ENCODE assay signal across 8 mouse cellular contexts in genomic region chr2:116064521-116064920, GRCm38 (mm10). TPM values are rescaled to one million over a fixed set of nuclear protein-coding genes. Genes with fewer than 3 reads are reported as not detected.
A peak's percentile ranks its signal among the peaks of the same experiment; 100 is the strongest.
DNase-seq lines count a peak whose midpoint lies in the region; ATAC-seq and TF ChIP-seq lines count a peak whose summit lies in the region.

No protein-coding gene starts in this region.

- TF ChIP-seq CTCF in bone marrow macrophage, adult 2 months (IDR thresholded peaks at IDR 0.05; ENCODE audit: low read depth, low read length): no peak

- no peak for TF ChIP-seq POLR2A in bone marrow macrophage, adult 2 months (IDR thresholded peaks at IDR 0.05; ENCODE audit: borderline replicate concordance, low read depth, low read length)

- ATAC-seq in liver, embryonic 11.5 days (replicated peaks; ENCODE audit: low FRiP score): no peak
- no peak for ATAC-seq in neural tube, embryonic 14.5 days (ENCODE audit: low read depth)
- no peak for ATAC-seq in monocyte, adult 5-6 weeks (replicated peaks; ENCODE audit: insufficient number of reproducible peaks, low FRiP score, low TSS enrichment, poor library complexity, severe bottlenecking)

- no peaks in the 10 kb centered on the region for H3K9me3 ChIP-seq in heart, embryonic 10.5 days
- H3K9me3 ChIP-seq in liver, embryonic 11.5 days (ENCODE audit: control insufficient read depth, low read length): no peaks in the 10 kb centered on the region
- H3K9me3 ChIP-seq in neural tube, embryonic 14.5 days (ENCODE audit: control insufficient read depth, low read length): no peaks in the 10 kb centered on the region

- peak overlapping the region; percentile 93 for H3K4me3 ChIP-seq in heart, embryonic 10.5 days
- peak overlapping the region; percentile 52 for H3K4me3 ChIP-seq in bone marrow macrophage, adult 2 months (ENCODE audit: insufficient read depth, low read length)
- peak overlapping the region; percentile 63 for H3K4me3 ChIP-seq in liver, embryonic 11.5 days (ENCODE audit: low read depth, low read length)
- H3K4me3 ChIP-seq in neural tube, embryonic 14.5 days (ENCODE audit: low read depth, low read length): peak overlapping the region; percentile 59

- no peaks in the 10 kb centered on the region for H3K27me3 ChIP-seq in heart, embryonic 10.5 days (ENCODE audit: insufficient read depth, poor library complexity, severe bottlenecking)
- peaks cover 85% of the 10 kb centered on the region for H3K27me3 ChIP-seq in liver, embryonic 11.5 days (replicated peaks; ENCODE audit: control insufficient read depth, insufficient read depth, low read length)
- H3K27me3 ChIP-seq in neural tube, embryonic 14.5 days (ENCODE audit: control insufficient read depth, insufficient read depth, low read length): no peaks in the 10 kb centered on the region; the same call in 1 of the 2 replicates

- DNase-seq in heart, embryonic 10.5 days (ENCODE audit: low spot score): peak; percentile 78
- no peak for DNase-seq in heart, postnatal 10 days
- DNase-seq in heart, postnatal 14 days: peak; percentile 36 to 37
- DNase-seq in liver, embryonic 11.5 days (ENCODE audit: low spot score): peak; percentile 53
- no peak for DNase-seq in urinary bladder, postnatal 36 days (ENCODE audit: low spot score in 2 of 2)

- peaks cover 26% of the 10 kb centered on the region for H3K4me1 ChIP-seq in heart, embryonic 10.5 days
- no peaks in the 10 kb centered on the region; the same call in 1 of the 2 replicates for H3K4me1 ChIP-seq in bone marrow macrophage, adult 2 months (ENCODE audit: control insufficient read depth, insufficient read depth, low read length)
- no peaks in the 10 kb centered on the region for H3K4me1 ChIP-seq in liver, embryonic 11.5 days (replicated peaks; ENCODE audit: control insufficient read depth, insufficient read depth, low read length)
- H3K4me1 ChIP-seq in neural tube, embryonic 14.5 days (ENCODE audit: control insufficient read depth, insufficient read depth, low read length): peaks cover 17% of the 10 kb centered on the region; the same call in 1 of the 2 replicates

- peaks cover 7% of the 10 kb centered on the region; the same call in 1 of the 2 replicates for H3K36me3 ChIP-seq in heart, embryonic 10.5 days
- H3K36me3 ChIP-seq in liver, embryonic 11.5 days (ENCODE audit: control insufficient read depth, insufficient read depth, low read length): no peaks in the 10 kb centered on the region
- no peaks in the 10 kb centered on the region for H3K36me3 ChIP-seq in neural tube, embryonic 14.5 days (ENCODE audit: control insufficient read depth, insufficient read depth, low read length)

- H3K27ac ChIP-seq in heart, embryonic 10.5 days: peak overlapping the region; percentile 99
- H3K27ac ChIP-seq in bone marrow macrophage, adult 2 months (ENCODE audit: insufficient read depth, low read depth, low read length): no peak overlapping the region
- H3K27ac ChIP-seq in liver, embryonic 11.5 days (ENCODE audit: low read depth, low read length): peak overlapping the region; percentile 82
- H3K27ac ChIP-seq in neural tube, embryonic 14.5 days (ENCODE audit: low read depth, low read length): peak overlapping the region; percentile 95

- under 1% methylated on average over 20 of the region's 20 CpGs for WGBS in heart, embryonic 10.5 days
- WGBS in liver, embryonic 11.5 days: 1% methylated on average over 20 of the region's 20 CpGs
- WGBS in neural tube, embryonic 14.5 days: 0% methylated on average over 20 of the region's 20 CpGs

- H3K4me2 ChIP-seq in liver, embryonic 11.5 days: peak overlapping the region; percentile 81
- H3K4me2 ChIP-seq in neural tube, embryonic 14.5 days (ENCODE audit: low read depth, low read length): peak overlapping the region; percentile 85

- peak overlapping the region; percentile 79 for H3K9ac ChIP-seq in liver, embryonic 11.5 days (ENCODE audit: low read depth, low read length)
- H3K9ac ChIP-seq in neural tube, embryonic 14.5 days (replicated peaks; ENCODE audit: low read depth, low read length): peak overlapping the region; percentile 88

- intact Hi-C loops in heart, postnatal 10 days (cut with DNase I): loop anchor here (2.0 kb wide), 1 partner anchor 14 kb away; no protein-coding TSS in a partner anchor
- intact Hi-C loops in heart, postnatal 14 days (cut with DNase I): loop anchor here (5.0 to 10.0 kb wide), 4 partner anchors 127 to 1440 kb away; partner anchors contain the start of gene BC052040

RNA-seq across cellular contexts. Expression of gene Meis2, which starts 1.1 kb away (rescaled TPM):
- polyA plus RNA-seq in heart, embryonic 10.5 days (2016; fragmentation: Nextera tagmentation; extraction: Ambion mirVana): 45.2 and 62.7 TPM in 2 replicates
- 10 to 100 TPM; 22.4 to 27.5 TPM for total RNA-seq in heart, postnatal 10 days (2021)
- not detected in 2 replicates for polyA plus RNA-seq in bone marrow macrophage, adult 2 months (2012; ENCODE audit: insufficient read depth, insufficient read length, missing spikeins)
- 10 to 100 TPM; 19.9 to 21.3 TPM for total RNA-seq in heart, postnatal 14 days (2021)
- polyA plus RNA-seq in liver, embryonic 11.5 days (2014; fragmentation: Nextera tagmentation; extraction: Ambion mirVana): 18.0 and 20.0 TPM in 2 replicates
- 102 and 117 TPM in 2 replicates for polyA plus RNA-seq in neural tube, embryonic 14.5 days (2014; fragmentation: Nextera tagmentation; extraction: Ambion mirVana)
- not detected in 3 replicates for total RNA-seq in monocyte, adult 5-6 weeks (2017)

Comparison
In these comparisons a context has a peak if more than half of its experiments do, and no peak if none do; other contexts are left out.
1. DNase-seq: peak in heart, embryonic 10.5 days (single experiment), heart, postnatal 14 days (2 of 2) and liver, embryonic 11.5 days (single experiment); none in heart, postnatal 10 days (0 of 2) and urinary bladder, postnatal 36 days (0 of 2).
2. RNA of gene Meis2, which starts 1.1 kb away (polyA plus RNA-seq): 102 to 117 TPM in neural tube, embryonic 14.5 days, 45.2 to 62.7 TPM in heart, embryonic 10.5 days and 18.0 to 20.0 TPM in liver, embryonic 11.5 days; not detected in bone marrow macrophage, adult 2 months; every median in the first group is over 10 times any median in the second.
3. Peak in every context shown above with its lines, with median percentiles within 50 percentile points of each other: H3K4me3 ChIP-seq.